Mouse (Mus musculus) heart, postnatal 0 days (tissue): ENCODE measurements around the gene Olfr411. TPM values are rescaled to one million over a fixed set of nuclear protein-coding genes. Genes with fewer than 3 reads are reported as not detected.

ENCODE experiments used
- ATAC-seq: fragments of 200-750 bp; cut with Nextera tagmentation; 2 replicates; pipeline ENCODE4 v1.8.0; 2017; ENCODE audit warnings: low read depth, moderate number of reproducible peaks, moderate library complexity; ENCODE audit not compliant: insufficient read depth
- DNase-seq: peaks from one replicate; pipeline ENCODE4 v3.0.0-alpha.2; 2016; ENCODE audit warnings: low spot score
- H3K27ac ChIP-seq: fragments of 300-500 bp; sonication (generic); 2 replicates; pipeline ENCODE4 v1.5.1; 2014; ENCODE audit warnings: low read depth, mild to moderate bottlenecking
- H3K27me3 ChIP-seq: fragments of 300-500 bp; sonication (generic); 2 replicates; pipeline ENCODE4 v1.6.1; 2014; ENCODE audit warnings: low read length, mixed read lengths; ENCODE audit not compliant: control insufficient read depth, insufficient read depth
- H3K36me3 ChIP-seq: fragments of 300-500 bp; sonication (generic); replicated peaks from 2 replicates; pipeline ENCODE4 v1.6.1; 2014; ENCODE audit warnings: low read length, mixed read lengths; ENCODE audit not compliant: control insufficient read depth, insufficient read depth
- H3K4me1 ChIP-seq: fragments of 300-500 bp; sonication (generic); 2 replicates; pipeline ENCODE4 v1.6.1; 2014; ENCODE audit warnings: antibody characterized with exemption; ENCODE audit not compliant: control insufficient read depth, insufficient read depth
- H3K4me2 ChIP-seq: fragments of 300-500 bp; sonication (generic); 2 replicates; pipeline ENCODE4 v1.6.1; 2014; ENCODE audit warnings: low read depth, mild to moderate bottlenecking, low read length, moderate library complexity
- H3K4me3 ChIP-seq: fragments of 300-500 bp; sonication (generic); 2 replicates; pipeline ENCODE4 v1.5.1; 2014; ENCODE audit warnings: low read depth, low read length
- H3K9ac ChIP-seq: fragments of 300-500 bp; sonication (generic); replicated peaks from 2 replicates; pipeline ENCODE4 v1.6.1; 2014; ENCODE audit warnings: low read depth, low read length, mixed read lengths
- H3K9me3 ChIP-seq: fragments of 300-500 bp; sonication (generic); replicated peaks from 2 replicates; pipeline ENCODE4 v1.6.1; 2016; ENCODE audit warnings: low read length; ENCODE audit not compliant: control insufficient read depth
- CTCF ChIP-seq: IDR thresholded peaks from 2 replicates; pipeline ENCODE4 v1.5.1; 2016; ENCODE audit warnings: antibody characterized with exemption, control low read depth, low read depth
- EP300 ChIP-seq: IDR thresholded peaks from 2 replicates; pipeline ENCODE4 v1.6.1; 2016; ENCODE audit warnings: antibody characterized with exemption, low read depth
- WGBS: fragments of 180-500 bp; shearing (Covaris S2); extraction: QIAGEN DNeasy Blood & Tissue Kit; methylation state at CpG from one replicate; pipeline ENCODE4 v1.1.7; 2014; 5-methylcytosine and 5-hydroxymethylcytosine counted together
- polyA plus RNA-seq: library from polyadenylated mRNA; unstranded; fragments of >200 nt; fragmentation: Nextera tagmentation; extraction: Ambion mirVana; gene quantifications from 2 replicates; pipeline ENCODE4 v1.2.1, GENCODE M21; 2015
- total RNA-seq: library from RNA; depleted of rRNA; stranded (reverse); fragments of >200 nt; gene quantifications from 2 replicates; pipeline ENCODE4 v1.2.3, GENCODE M21; 2014; ENCODE audit warnings: low replicate concordance

The Olfr411 gene
- total and polyA plus RNA-seq, 2 experiments from 2014 or later = not detected

DNA sequence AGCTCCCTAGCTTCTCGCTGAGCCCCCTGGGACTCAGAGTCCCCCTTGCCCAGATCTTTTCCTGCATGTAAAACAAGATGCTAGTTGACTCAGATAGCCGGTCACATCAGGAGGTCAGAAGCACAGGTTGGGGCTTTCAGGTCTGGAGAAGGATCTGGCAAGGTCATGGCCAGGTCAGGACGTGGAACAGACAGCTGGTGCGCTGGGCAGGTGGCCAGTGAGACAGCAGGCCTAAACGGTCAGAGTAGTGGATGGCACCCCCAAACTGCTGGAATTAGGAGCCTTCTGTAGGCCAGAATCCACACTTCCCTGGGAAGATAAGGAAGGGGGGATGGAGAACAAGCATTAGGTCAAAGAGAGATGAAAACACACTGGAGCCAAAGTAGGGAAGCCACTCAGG, 34.8 kb upstream of the Olfr411 start:
- H3K9me3 ChIP-seq = no peaks in the 10 kb centered on the region
- TF ChIP-seq CTCF (no peak), EP300 (no peak)
- H3K4me1 ChIP-seq = peaks cover 16% of the 10 kb centered on the region; the same call in 1 of the 2 replicates
- 54% methylated on average over 5 of the region's 5 CpGs for WGBS
- ATAC-seq (no peak), DNase-seq (no peak)
- H3K36me3 ChIP-seq = no peaks in the 10 kb centered on the region
- no peak overlapping the region for H3K4me3 ChIP-seq
- H3K4me2 ChIP-seq = no peak overlapping the region
- H3K9ac ChIP-seq = no peak overlapping the region
- H3K27me3 ChIP-seq = no peaks in the 10 kb centered on the region
- H3K27ac ChIP-seq = no peak overlapping the region

DNA sequence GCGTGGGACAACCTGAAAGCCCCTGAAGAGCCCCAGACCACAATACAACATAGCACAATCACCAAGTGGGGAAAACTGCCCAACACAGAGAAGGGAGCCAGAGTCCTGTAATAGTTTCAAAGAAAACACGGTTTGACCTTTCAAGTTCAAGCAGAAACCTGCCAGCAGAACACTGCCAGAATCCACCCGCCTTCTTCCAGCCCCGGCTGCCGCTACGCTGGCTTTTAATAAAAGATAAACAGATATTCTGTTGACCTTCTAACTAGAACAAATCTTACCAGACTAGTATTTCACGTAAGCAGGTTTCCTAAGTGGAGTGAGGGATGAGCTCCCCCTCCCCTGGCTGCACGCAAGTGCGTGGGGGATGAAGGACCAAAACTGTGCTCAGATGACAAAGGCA, 33.2 kb upstream of the Olfr411 start:
- no peaks in the 10 kb centered on the region for H3K36me3 ChIP-seq
- no peaks in the 10 kb centered on the region for H3K9me3 ChIP-seq
- peak overlapping the region; percentile 11; the same call in 1 of the 2 replicates for H3K27ac ChIP-seq
- TF ChIP-seq EP300 (no peak), CTCF (no peak)
- ATAC-seq (no peak), DNase-seq (no peak)
- H3K27me3 ChIP-seq = no peaks in the 10 kb centered on the region
- peaks cover 16% of the 10 kb centered on the region; the same call in 1 of the 2 replicates for H3K4me1 ChIP-seq
- H3K4me3 ChIP-seq = no peak overlapping the region
- no peak overlapping the region for H3K9ac ChIP-seq
- 53% methylated on average over 9 of the region's 9 CpGs for WGBS
- H3K4me2 ChIP-seq = no peak overlapping the region

- no peaks in the 10 kb centered on the region for H3K4me1 ChIP-seq
- DNase-seq = no peak
- no peak for TF ChIP-seq EP300
- no peak for TF ChIP-seq CTCF
- H3K27me3 ChIP-seq = no peaks in the 10 kb centered on the region
- H3K4me2 ChIP-seq = no peak overlapping the region
- no peaks in the 10 kb centered on the region for H3K9me3 ChIP-seq
- H3K4me3 ChIP-seq = no peak overlapping the region
- no peak overlapping the region for H3K9ac ChIP-seq
- 69% methylated on average over 4 of the region's 4 CpGs for WGBS
- H3K36me3 ChIP-seq = no peaks in the 10 kb centered on the region
- ATAC-seq = no peak
- H3K27ac ChIP-seq = no peak overlapping the region
These were observed 26.9 kb upstream of the Olfr411 start for GRCm38 (mm10) chr11:74379166-74379873.

GRCm38 (mm10) chr11:74376847-74377246, 24.4 kb upstream of the Olfr411 start:
- DNase-seq (peak; percentile 62), ATAC-seq (peak; percentile 62)
- Histone ChIP-seq H3K27ac (no peak overlapping the region), H3K9ac (no peak overlapping the region), H3K4me2 (no peak overlapping the region), H3K36me3 (no peaks in the 10 kb centered on the region), H3K27me3 (no peaks in the 10 kb centered on the region; the same call in 1 of the 2 replicates), H3K4me3 (no peak overlapping the region), H3K4me1 (no peaks in the 10 kb centered on the region), H3K9me3 (no peaks in the 10 kb centered on the region)
- WGBS = 85% methylated on average over 3 of the region's 3 CpGs
- TF ChIP-seq CTCF (peak; percentile 85), EP300 (no peak)

DNA sequence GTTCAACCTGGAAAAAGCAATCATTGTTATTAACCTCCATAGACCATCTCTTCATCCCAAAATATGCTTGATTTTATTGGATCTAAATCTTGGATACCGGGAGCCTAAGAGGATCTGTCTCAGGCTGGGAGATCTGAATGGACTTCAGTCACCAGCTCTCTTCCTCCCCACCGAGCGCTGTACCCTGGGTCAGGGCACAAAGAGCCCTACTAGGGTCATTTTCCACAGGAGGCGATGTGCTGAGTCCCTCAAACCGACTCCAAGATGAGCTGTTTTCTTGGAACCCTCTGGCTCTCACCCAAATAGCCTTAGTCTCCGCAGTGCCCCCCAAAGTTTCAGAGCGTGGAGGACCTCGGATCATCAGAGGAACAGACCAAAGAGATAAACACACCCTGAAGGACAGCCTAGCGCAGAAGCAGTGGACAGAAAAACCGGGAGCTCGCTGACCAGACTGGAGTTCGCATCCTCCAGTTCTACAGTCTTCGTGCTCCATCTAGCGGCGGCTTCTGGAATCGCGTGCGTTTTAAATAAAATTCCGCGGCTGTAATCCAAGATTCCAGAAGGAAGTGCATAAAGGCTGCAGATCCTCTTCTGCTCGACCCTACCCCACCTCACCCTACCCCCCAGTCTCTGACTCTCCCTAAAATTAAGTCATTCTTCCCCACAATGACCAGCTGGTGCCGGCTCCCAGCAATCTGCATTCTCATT, 19.1 kb upstream of the Olfr411 start:
- Histone ChIP-seq H3K4me1 (no peaks in the 10 kb centered on the region), H3K36me3 (no peaks in the 10 kb centered on the region), H3K4me2 (no peak overlapping the region), H3K27ac (no peak overlapping the region), H3K9ac (no peak overlapping the region), H3K27me3 (peaks cover 9% of the 10 kb centered on the region), H3K4me3 (no peak overlapping the region), H3K9me3 (no peaks in the 10 kb centered on the region)
- ATAC-seq = no peak
- DNase-seq = peak; percentile 39
- 13% methylated on average over 22 of the region's 22 CpGs for WGBS
- TF ChIP-seq EP300 (no peak), CTCF (peak; percentile 76)
